Mouse (Mus musculus): ENCODE data around the gene Grcc10. TPM values are rescaled to one million over a fixed set of nuclear protein-coding genes. Genes with fewer than 3 reads are reported as not detected.

Grcc10 gene
- 100 to 1,000 TPM; 440 to 464 TPM for polyA plus RNA-seq (2017; shearing (Covaris generic))

GRCm38 (mm10) chr6:124740888-124741761 is at the start of gene Grcc10:
Gene Grcc10, minus strand, starts transcription at chr6:124741374.

GRCm38 (mm10) chr6:124779222-124779983 is 38.2 kb upstream of the Grcc10 start, which contains the start of gene Lrrc23:
Gene Lrrc23, minus strand, starts transcription at chr6:124779727.

DNA sequence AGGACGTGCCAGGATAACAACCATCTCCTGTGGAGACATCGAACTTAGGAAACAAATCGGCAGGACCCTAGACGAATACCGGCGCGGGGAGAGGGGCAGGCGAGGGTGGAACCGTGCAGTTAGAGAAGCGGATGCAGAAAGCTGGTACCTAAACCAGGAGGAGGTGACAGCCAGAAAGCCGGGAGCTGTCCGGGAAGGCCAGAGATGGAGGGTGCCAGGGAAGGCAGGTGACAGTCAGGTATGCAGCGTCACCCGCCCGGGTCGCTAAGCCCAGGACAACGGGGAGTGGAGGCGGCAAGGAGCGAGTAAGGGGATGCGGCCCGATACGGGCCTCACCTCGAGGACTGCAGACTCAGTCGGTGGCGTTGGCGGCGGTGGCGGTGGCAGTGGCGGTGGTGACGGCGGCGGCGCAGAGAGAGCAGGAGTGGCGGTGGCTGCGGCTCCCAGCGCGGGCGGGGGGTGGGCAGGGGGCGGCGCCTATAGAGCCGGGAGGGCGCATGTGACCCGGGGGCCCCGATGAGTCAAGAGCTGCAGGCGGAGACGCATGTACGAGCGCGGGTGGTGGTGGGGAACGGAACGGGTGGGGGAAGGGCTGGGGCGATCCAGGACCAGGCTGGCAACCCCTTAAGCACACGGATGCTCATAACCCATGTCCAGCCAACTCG is 28.1 kb upstream of the Grcc10 start, which contains the start of gene Eno2:
Gene Eno2, minus strand, starts transcription at position 573 of the 665 bp plus-strand sequence.

GRCm38 (mm10) chr6:124755831-124756595 is 14.8 kb upstream of the Grcc10 start, which contains the start of the genes Gm45234 and Atn1:
Gene Gm45234, minus strand, starts transcription at chr6:124756021.
Gene Atn1, minus strand, starts transcription at chr6:124756524.

GRCm38 (mm10) chr6:124738511-124739023 is 2.6 kb downstream of the Grcc10 start, which contains the start of gene Ptpn6:
Gene Ptpn6, minus strand, starts transcription at chr6:124738714.

DNA sequence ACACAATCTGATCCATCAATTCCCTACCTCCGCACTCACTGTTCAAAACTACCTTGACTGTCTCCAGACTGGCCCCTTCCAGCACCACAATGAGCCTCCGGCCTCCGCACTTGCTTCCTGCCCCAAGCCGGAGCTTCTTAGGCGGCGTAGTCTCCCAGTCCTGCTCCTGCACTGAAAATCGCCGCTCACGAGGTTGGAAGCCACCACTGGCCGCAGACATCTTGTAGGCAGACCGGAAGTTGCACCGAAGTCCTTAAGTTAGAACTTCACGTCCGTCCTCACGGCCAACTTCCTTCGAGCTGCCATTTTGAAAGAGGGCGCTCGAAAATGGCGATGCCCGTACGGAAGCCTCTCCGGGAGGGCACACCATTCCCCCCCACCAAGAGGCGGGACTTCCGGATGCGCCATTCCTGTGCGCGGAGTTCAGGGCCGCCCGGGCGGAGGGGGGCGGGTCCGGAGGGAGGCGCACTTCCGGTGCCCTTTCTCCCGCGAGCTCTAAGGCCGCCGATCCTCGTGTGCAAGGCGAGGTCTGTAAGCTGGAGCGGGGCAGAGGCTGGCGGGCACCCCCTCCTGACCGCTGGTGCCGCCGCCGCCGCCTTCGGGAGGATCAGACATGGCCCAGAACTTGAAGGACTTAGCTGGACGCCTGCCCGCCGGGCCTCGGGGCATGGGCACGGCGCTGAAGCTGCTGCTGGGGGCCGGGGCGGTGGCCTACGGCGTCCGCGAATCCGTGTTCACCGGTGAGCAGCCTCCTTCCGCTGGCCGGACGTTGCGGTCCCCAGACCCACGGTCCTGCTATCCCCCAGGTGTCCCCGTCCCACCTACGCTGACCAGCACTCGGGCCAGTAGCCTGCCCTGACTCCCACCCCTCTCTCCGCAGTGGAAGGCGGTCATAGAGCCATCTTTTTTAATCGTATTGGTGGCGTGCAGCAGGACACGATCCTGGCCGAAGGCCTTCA is 29.1 kb downstream of the Grcc10 start, which contains the start of the genes Emg1 and Phb2:
Gene Emg1, minus strand, starts transcription at position 355 of the 959 bp plus-strand sequence.
Gene Phb2, plus strand, starts transcription at position 513 of the 959 bp plus-strand sequence.

Other genes with a start within 250 kb of the Grcc10 start
- gene C1rl, start 248.3 kb downstream of the Grcc10 start, polyA plus RNA-seq (2017; shearing (Covaris generic)), result under 1 TPM; 0.34 to 0.39 TPM
- under 1 TPM in 1 of 2 experiments, not detected in 1; 0.58 TPM for gene C1ra, start 229.0 kb downstream of the Grcc10 start, polyA plus RNA-seq (2017; shearing (Covaris generic))
- 1 to 10 TPM in 1 of 2 experiments, not detected in 1; 1.1 TPM for gene C1s1, start 199.0 kb downstream of the Grcc10 start, polyA plus RNA-seq (2017; shearing (Covaris generic))
- gene C1rb, start 171.1 kb downstream of the Grcc10 start, polyA plus RNA-seq (2017; shearing (Covaris generic)), result not detected
- under 1 TPM in 1 of 2 experiments, not detected in 1; 0.30 TPM for gene C1s2, start 105.3 kb downstream of the Grcc10 start, polyA plus RNA-seq (2017; shearing (Covaris generic))
- 10 to 100 TPM; 35.2 to 40.2 TPM for gene Lpcat3, start 78.3 kb downstream of the Grcc10 start, polyA plus RNA-seq (2017; shearing (Covaris generic))
- gene Emg1, start 29.2 kb downstream of the Grcc10 start, polyA plus RNA-seq (2017; shearing (Covaris generic)), result 100 to 1,000 TPM; 287 to 344 TPM
- 100 to 1,000 TPM; 196 to 201 TPM for gene Phb2, start 29.0 kb downstream of the Grcc10 start, polyA plus RNA-seq (2017; shearing (Covaris generic))
- 100 to 1,000 TPM; 320 to 496 TPM for gene Ptpn6, start 2.7 kb downstream of the Grcc10 start, polyA plus RNA-seq (2017; shearing (Covaris generic))
- not detected for gene Gm45234, start 14.6 kb upstream of the Grcc10 start, polyA plus RNA-seq (2017; shearing (Covaris generic))
- 10 to 100 TPM in 1 of 2 experiments, 1 to 10 TPM in 1; 4.2 to 14.1 TPM for gene Atn1, start 15.2 kb upstream of the Grcc10 start, polyA plus RNA-seq (2017; shearing (Covaris generic))
- 1 to 10 TPM; 2.8 to 3.5 TPM for gene Eno2, start 28.3 kb upstream of the Grcc10 start, polyA plus RNA-seq (2017; shearing (Covaris generic))
- 1 to 10 TPM; 1.1 to 1.6 TPM for gene Lrrc23, start 38.4 kb upstream of the Grcc10 start, polyA plus RNA-seq (2017; shearing (Covaris generic))
- 1 to 10 TPM; 4.4 to 4.5 TPM for gene Spsb2, start 67.3 kb upstream of the Grcc10 start, polyA plus RNA-seq (2017; shearing (Covaris generic))
- 10 to 100 TPM; 75.7 to 86.0 TPM for gene Tpi1, start 72.9 kb upstream of the Grcc10 start, polyA plus RNA-seq (2017; shearing (Covaris generic))
- 100 to 1,000 TPM in 1 of 2 experiments, 10 to 100 TPM in 1; 96.6 to 112 TPM for gene Usp5, start 88.1 kb upstream of the Grcc10 start, polyA plus RNA-seq (2017; shearing (Covaris generic))
- gene Cdca3, start 88.2 kb upstream of the Grcc10 start, polyA plus RNA-seq (2017; shearing (Covaris generic)), result 1 to 10 TPM; 2.0 to 4.3 TPM
- gene Gnb3, start 98.9 kb upstream of the Grcc10 start, polyA plus RNA-seq (2017; shearing (Covaris generic)), result under 1 TPM; 0.28 to 0.76 TPM
- 1 to 10 TPM in 1 of 2 experiments, not detected in 1; 1.2 TPM for gene P3h3, start 116.4 kb upstream of the Grcc10 start, polyA plus RNA-seq (2017; shearing (Covaris generic))
- gene Gpr162, start 122.6 kb upstream of the Grcc10 start, polyA plus RNA-seq (2017; shearing (Covaris generic)), result under 1 TPM; 0.11 to 0.89 TPM
- gene Cd4, start 146.8 kb upstream of the Grcc10 start, polyA plus RNA-seq (2017; shearing (Covaris generic)), result 100 to 1,000 TPM; 455 to 600 TPM
- 10 to 100 TPM in 1 of 2 experiments, 1 to 10 TPM in 1; 9.9 to 11.9 TPM for gene Lag3, start 170.3 kb upstream of the Grcc10 start, polyA plus RNA-seq (2017; shearing (Covaris generic))
- 10 to 100 TPM; 35.8 to 45.4 TPM for gene Ptms, start 178.7 kb upstream of the Grcc10 start, polyA plus RNA-seq (2017; shearing (Covaris generic))
- gene Mlf2, start 190.0 kb upstream of the Grcc10 start, polyA plus RNA-seq (2017; shearing (Covaris generic)), result 100 to 1,000 TPM; 176 to 183 TPM
- 10 to 100 TPM; 69.8 to 77.3 TPM for gene Cops7a, start 224.2 kb upstream of the Grcc10 start, polyA plus RNA-seq (2017; shearing (Covaris generic))